Mouse (Mus musculus): ENCODE data around the gene Arl15. TPM values are rescaled to one million over a fixed set of nuclear protein-coding genes. Genes with fewer than 3 reads are reported as not detected.

The Arl15 gene
- polyA plus RNA-seq, 1 experiment from 2014 or later, result 16.7 TPM

- no peak overlapping the region for H3K4me3 ChIP-seq (ENCODE audit: low read depth, low read length)
- 95% methylated on average over 2 of the region's 2 CpGs for WGBS
- no peaks in the 10 kb centered on the region for H3K36me3 ChIP-seq (ENCODE audit: control insufficient read depth, insufficient read depth, low read length)
- H3K27ac ChIP-seq (replicated peaks; ENCODE audit: low read depth, low read length), result no peak overlapping the region
- DNase-seq (ENCODE audit: low spot score), result no peak
- no peak for ATAC-seq (ENCODE audit: insufficient number of reproducible peaks, low FRiP score, low TSS enrichment, low read depth)
- no peaks in the 10 kb centered on the region for H3K9me3 ChIP-seq (ENCODE audit: control insufficient read depth, low read length)
- peaks cover 11% of the 10 kb centered on the region; the same call in 1 of the 2 replicates for H3K4me1 ChIP-seq (ENCODE audit: control insufficient read depth, insufficient read depth, low read length)
- no peak overlapping the region for H3K4me2 ChIP-seq (ENCODE audit: low read depth, severe bottlenecking)
- H3K27me3 ChIP-seq (ENCODE audit: control insufficient read depth, insufficient read depth, low read length), result no peaks in the 10 kb centered on the region
- no peak overlapping the region for H3K9ac ChIP-seq (ENCODE audit: low read length)
Measured at GRCm38 (mm10) chr13:114128366-114128765, 334.1 kb downstream of the Arl15 start.

DNA sequence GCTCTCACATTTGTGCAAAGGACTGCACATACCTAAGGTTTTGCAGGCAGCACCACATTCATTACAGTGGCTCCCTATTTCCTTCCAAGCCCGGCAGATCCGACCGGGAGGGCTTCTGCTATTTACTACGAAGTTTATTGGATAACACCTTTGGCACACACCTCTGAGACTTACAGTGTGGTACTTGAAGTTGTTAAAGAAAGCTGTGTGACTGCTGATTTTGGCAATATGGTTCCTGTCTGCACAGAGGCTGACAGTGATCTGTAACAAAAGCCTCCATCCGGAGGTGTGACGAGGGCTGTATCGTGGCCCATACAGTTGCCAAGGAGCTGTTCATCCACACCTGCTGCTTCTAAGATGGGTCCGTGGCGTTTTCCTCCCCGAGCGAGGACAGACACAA, 335.7 kb downstream of the Arl15 start:
- H3K27ac ChIP-seq (replicated peaks; ENCODE audit: low read depth, low read length), result no peak overlapping the region
- H3K4me3 ChIP-seq (ENCODE audit: low read depth, low read length), result no peak overlapping the region
- H3K4me2 ChIP-seq (ENCODE audit: low read depth, severe bottlenecking), result no peak overlapping the region
- WGBS, result 62% methylated on average over 11 of the region's 11 CpGs
- H3K4me1 ChIP-seq (ENCODE audit: control insufficient read depth, insufficient read depth, low read length), result peaks cover 5% of the 10 kb centered on the region; the same call in 1 of the 2 replicates
- no peaks in the 10 kb centered on the region for H3K36me3 ChIP-seq (ENCODE audit: control insufficient read depth, insufficient read depth, low read length)
- no peaks in the 10 kb centered on the region for H3K27me3 ChIP-seq (ENCODE audit: control insufficient read depth, insufficient read depth, low read length)
- H3K9me3 ChIP-seq (ENCODE audit: control insufficient read depth, low read length), result no peaks in the 10 kb centered on the region
- DNase-seq (ENCODE audit: low spot score), result no peak
- ATAC-seq (ENCODE audit: insufficient number of reproducible peaks, low FRiP score, low TSS enrichment, low read depth), result no peak
- H3K9ac ChIP-seq (ENCODE audit: low read length), result no peak overlapping the region

DNA sequence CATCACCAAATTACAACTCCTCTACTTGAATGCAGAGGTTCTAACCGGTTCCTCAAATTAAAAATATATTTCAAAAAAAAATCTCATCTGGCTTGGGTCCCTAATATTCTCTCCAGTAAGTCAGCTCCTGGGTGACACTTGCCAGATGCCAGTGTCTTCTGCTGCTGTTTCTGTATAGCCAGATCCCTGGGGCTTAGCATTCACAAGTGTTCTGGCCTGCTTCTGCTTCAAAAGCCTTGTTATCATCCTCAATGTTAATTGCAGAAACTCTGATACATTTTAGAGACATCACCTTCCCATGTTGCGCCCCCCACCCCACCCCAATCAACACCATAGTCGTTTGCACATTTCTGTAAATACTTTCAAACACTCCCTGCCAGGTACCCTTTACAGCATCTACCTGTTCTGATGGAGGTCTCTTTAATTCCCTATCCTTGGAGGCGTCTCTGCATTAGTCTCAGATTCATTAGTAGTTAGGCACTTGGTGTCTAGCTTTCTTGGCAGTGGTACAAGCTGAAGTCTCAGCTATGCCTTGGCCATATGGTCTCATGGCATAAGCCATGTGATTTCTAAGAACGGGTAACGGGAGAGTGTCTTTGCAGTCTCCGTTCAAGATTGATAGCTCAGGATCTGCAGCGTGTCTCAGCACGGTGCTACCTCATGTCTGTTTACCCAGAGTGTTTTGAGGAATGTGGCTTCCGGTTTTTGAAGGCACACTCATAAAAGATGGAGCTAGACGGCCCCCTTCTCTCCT, 336.4 kb downstream of the Arl15 start:
- Histone ChIP-seq H3K4me1 (ENCODE audit: control insufficient read depth, insufficient read depth, low read length) (0 out of 2 replicates have a peak, but pooled peaks cover 3% of the 10 kb centered on the region), H3K9me3 (ENCODE audit: control insufficient read depth, low read length) (no peaks in the 10 kb centered on the region), H3K27me3 (ENCODE audit: control insufficient read depth, insufficient read depth, low read length) (no peaks in the 10 kb centered on the region), H3K36me3 (ENCODE audit: control insufficient read depth, insufficient read depth, low read length) (no peaks in the 10 kb centered on the region), H3K4me3 (ENCODE audit: low read depth, low read length) (no peak overlapping the region), H3K27ac (replicated peaks; ENCODE audit: low read depth, low read length) (no peak overlapping the region), H3K9ac (ENCODE audit: low read length) (no peak overlapping the region), H3K4me2 (ENCODE audit: low read depth, severe bottlenecking) (no peak overlapping the region)
- no peak for DNase-seq (ENCODE audit: low spot score)
- ATAC-seq (ENCODE audit: insufficient number of reproducible peaks, low FRiP score, low TSS enrichment, low read depth), result no peak
- WGBS, result 58% methylated on average over 11 of the region's 11 CpGs

- no peaks in the 10 kb centered on the region for H3K36me3 ChIP-seq (ENCODE audit: control insufficient read depth, insufficient read depth, low read length)
- no peak overlapping the region for H3K27ac ChIP-seq (replicated peaks; ENCODE audit: low read depth, low read length)
- no peak overlapping the region for H3K9ac ChIP-seq (ENCODE audit: low read length)
- peaks cover 2% of the 10 kb centered on the region; the same call in 1 of the 2 replicates for H3K4me1 ChIP-seq (ENCODE audit: control insufficient read depth, insufficient read depth, low read length)
- H3K27me3 ChIP-seq (ENCODE audit: control insufficient read depth, insufficient read depth, low read length), result no peaks in the 10 kb centered on the region
- WGBS, result 80% methylated on average over 8 of the region's 8 CpGs
- ATAC-seq (ENCODE audit: insufficient number of reproducible peaks, low FRiP score, low TSS enrichment, low read depth) (no peak), DNase-seq (ENCODE audit: low spot score) (no peak)
- H3K4me2 ChIP-seq (ENCODE audit: low read depth, severe bottlenecking), result no peak overlapping the region
- no peaks in the 10 kb centered on the region for H3K9me3 ChIP-seq (ENCODE audit: control insufficient read depth, low read length)
- no peak overlapping the region for H3K4me3 ChIP-seq (ENCODE audit: low read depth, low read length)
Measured at GRCm38 (mm10) chr13:114138921-114139320, 344.6 kb downstream of the Arl15 start.

DNA sequence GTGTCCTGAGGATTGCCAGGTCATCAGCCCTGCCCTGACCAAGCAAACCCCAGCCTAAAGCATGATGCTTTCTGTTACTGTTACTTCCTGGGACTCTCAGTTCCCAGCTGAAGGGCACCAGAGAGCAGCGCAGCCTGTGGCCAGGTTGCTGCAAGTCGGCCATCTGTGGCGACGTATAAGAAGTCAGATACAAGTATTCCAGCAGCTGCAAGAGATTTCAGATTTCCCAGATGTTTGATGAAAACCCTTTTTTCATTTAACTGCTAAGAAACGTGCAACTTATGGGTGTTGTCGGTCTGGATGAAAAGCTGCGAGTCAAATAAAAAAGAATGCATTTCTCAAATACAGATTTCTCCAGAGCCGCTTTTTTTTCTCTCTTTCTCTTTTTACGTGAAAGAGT, 345.3 kb downstream of the Arl15 start:
- H3K36me3 ChIP-seq (ENCODE audit: control insufficient read depth, insufficient read depth, low read length), result no peaks in the 10 kb centered on the region
- H3K4me2 ChIP-seq (ENCODE audit: low read depth, severe bottlenecking), result no peak overlapping the region
- no peak overlapping the region for H3K4me3 ChIP-seq (ENCODE audit: low read depth, low read length)
- H3K4me1 ChIP-seq (ENCODE audit: control insufficient read depth, insufficient read depth, low read length), result peaks cover 2% of the 10 kb centered on the region; the same call in 1 of the 2 replicates
- no peak overlapping the region for H3K9ac ChIP-seq (ENCODE audit: low read length)
- no peaks in the 10 kb centered on the region for H3K27me3 ChIP-seq (ENCODE audit: control insufficient read depth, insufficient read depth, low read length)
- 59% methylated on average over 9 of the region's 9 CpGs for WGBS
- no peaks in the 10 kb centered on the region for H3K9me3 ChIP-seq (ENCODE audit: control insufficient read depth, low read length)
- no peak for ATAC-seq (ENCODE audit: insufficient number of reproducible peaks, low FRiP score, low TSS enrichment, low read depth)
- no peak for DNase-seq (ENCODE audit: low spot score)
- no peak overlapping the region for H3K27ac ChIP-seq (replicated peaks; ENCODE audit: low read depth, low read length)

DNA sequence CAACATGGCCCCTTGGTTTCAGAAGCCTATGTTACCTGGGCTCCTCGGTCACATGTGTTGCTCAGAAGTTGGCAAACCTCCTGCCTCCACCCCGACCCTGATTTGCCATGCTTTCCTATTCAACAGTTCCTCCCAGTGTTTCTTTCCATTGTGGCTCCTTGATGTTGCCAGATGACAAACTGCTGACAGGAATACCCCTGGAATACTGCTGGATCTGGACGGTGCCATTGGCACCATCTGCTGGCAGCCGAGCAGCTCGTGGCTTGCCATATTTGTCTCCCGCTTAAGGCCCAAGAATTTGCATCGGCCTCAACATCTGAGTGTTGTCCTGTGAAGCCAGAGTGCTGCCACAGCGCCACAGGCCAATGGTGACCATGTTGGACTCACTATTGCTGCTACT, 348.5 kb downstream of the Arl15 start:
- ATAC-seq (ENCODE audit: insufficient number of reproducible peaks, low FRiP score, low TSS enrichment, low read depth), result no peak
- no peak overlapping the region for H3K4me3 ChIP-seq (ENCODE audit: low read depth, low read length)
- H3K36me3 ChIP-seq (ENCODE audit: control insufficient read depth, insufficient read depth, low read length), result no peaks in the 10 kb centered on the region
- no peak for DNase-seq (ENCODE audit: low spot score)
- no peak overlapping the region for H3K9ac ChIP-seq (ENCODE audit: low read length)
- no peak overlapping the region for H3K27ac ChIP-seq (replicated peaks; ENCODE audit: low read depth, low read length)
- 87% methylated on average over 8 of the region's 8 CpGs for whole genome bisulfite sequencing
- H3K9me3 ChIP-seq (ENCODE audit: control insufficient read depth, low read length), result no peaks in the 10 kb centered on the region
- no peak overlapping the region for H3K4me2 ChIP-seq (ENCODE audit: low read depth, severe bottlenecking)
- peaks cover 2% of the 10 kb centered on the region; the same call in 1 of the 2 replicates for H3K4me1 ChIP-seq (ENCODE audit: control insufficient read depth, insufficient read depth, low read length)
- no peaks in the 10 kb centered on the region for H3K27me3 ChIP-seq (ENCODE audit: control insufficient read depth, insufficient read depth, low read length)

DNA sequence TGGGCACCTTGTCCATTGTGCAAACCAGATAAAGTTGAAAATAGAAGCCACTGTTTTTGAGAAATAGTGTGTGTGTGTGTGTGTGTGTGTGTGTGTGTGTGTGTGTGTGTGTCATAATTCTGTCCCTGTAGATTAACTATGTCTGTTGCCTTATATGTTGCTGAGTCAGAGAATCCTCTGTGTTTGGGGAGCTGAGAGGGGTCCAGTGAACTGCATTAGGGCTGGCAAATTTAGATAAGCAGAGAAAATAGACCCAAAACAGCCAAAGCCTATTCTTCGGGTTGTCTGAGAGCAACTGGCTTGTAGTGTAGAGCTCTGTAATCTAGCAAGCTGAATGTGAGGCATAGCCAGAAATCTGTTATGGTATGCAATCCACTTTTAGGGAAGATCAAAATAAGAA, 348.9 kb downstream of the Arl15 start:
- Histone ChIP-seq H3K27ac (replicated peaks; ENCODE audit: low read depth, low read length) (no peak overlapping the region), H3K9ac (ENCODE audit: low read length) (no peak overlapping the region), H3K4me1 (ENCODE audit: control insufficient read depth, insufficient read depth, low read length) (peaks cover 2% of the 10 kb centered on the region; the same call in 1 of the 2 replicates), H3K4me3 (ENCODE audit: low read depth, low read length) (no peak overlapping the region), H3K27me3 (ENCODE audit: control insufficient read depth, insufficient read depth, low read length) (no peaks in the 10 kb centered on the region), H3K9me3 (ENCODE audit: control insufficient read depth, low read length) (no peaks in the 10 kb centered on the region), H3K4me2 (ENCODE audit: low read depth, severe bottlenecking) (no peak overlapping the region), H3K36me3 (ENCODE audit: control insufficient read depth, insufficient read depth, low read length) (no peaks in the 10 kb centered on the region)
- ATAC-seq (ENCODE audit: insufficient number of reproducible peaks, low FRiP score, low TSS enrichment, low read depth) (no peak), DNase-seq (ENCODE audit: low spot score) (no peak)
- WGBS, result 95% methylated on average over 1 of the region's 1 CpGs

DNA sequence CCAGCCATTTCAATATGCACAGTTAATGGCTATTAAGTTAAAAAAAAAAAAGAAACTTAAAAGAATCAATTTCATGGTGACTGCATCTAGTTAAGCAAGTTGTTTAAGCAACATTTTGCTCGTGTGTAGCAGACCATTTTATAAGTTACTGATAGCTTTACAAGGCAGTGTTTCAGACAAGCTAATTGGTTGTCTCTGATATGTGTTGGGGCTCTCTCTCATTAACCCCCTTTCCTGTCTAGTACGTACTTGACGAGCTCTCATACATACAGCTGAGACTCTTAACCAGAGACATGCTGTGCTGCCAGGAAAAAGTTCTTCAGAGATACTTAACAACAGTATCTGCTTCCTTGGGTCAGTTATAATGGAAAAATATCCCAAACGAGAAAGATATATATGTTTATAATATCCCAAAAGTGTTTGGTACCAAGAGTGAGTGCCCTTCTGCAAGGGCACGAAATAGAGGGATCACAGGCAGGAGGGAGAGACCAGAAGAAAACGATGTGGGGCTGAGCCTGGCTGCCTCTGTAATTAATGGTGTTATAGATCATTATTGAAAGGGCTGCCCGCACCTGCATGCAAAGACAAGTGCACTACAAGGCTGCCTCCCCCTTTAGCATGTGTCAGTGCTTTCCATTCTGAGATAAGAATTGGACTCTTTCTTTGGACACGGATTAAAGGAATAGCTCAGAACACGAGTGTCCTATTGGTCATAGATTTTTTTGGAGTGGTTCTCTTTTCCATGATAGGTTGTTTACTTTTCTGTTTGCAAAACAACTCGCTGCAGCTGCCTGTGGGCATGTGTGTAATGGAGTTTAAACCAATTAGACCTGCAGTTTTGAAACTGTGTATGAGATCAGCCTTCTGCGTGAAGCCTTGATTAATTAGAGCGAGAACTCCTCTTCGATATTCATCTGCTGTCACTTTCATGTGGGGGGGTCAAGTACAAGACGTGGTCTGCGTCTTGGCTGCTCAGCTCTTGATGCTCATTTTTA, 350.0 kb downstream of the Arl15 start:
- Histone ChIP-seq H3K4me1 (ENCODE audit: control insufficient read depth, insufficient read depth, low read length) (peaks cover 2% of the 10 kb centered on the region; the same call in 1 of the 2 replicates), H3K27ac (replicated peaks; ENCODE audit: low read depth, low read length) (no peak overlapping the region), H3K36me3 (ENCODE audit: control insufficient read depth, insufficient read depth, low read length) (no peaks in the 10 kb centered on the region), H3K9me3 (ENCODE audit: control insufficient read depth, low read length) (no peaks in the 10 kb centered on the region), H3K9ac (ENCODE audit: low read length) (no peak overlapping the region), H3K4me3 (ENCODE audit: low read depth, low read length) (no peak overlapping the region), H3K4me2 (ENCODE audit: low read depth, severe bottlenecking) (no peak overlapping the region), H3K27me3 (ENCODE audit: control insufficient read depth, insufficient read depth, low read length) (no peaks in the 10 kb centered on the region)
- ATAC-seq (ENCODE audit: insufficient number of reproducible peaks, low FRiP score, low TSS enrichment, low read depth) (no peak), DNase-seq (ENCODE audit: low spot score) (no peak)
- WGBS, result 54% methylated on average over 15 of the region's 15 CpGs

Measured in limb, embryonic 11.5 days (tissue).